Mouse (Mus musculus): ENCODE measurements around the gene Dnajb12. TPM values are rescaled to one million over a fixed set of nuclear protein-coding genes. Genes with fewer than 3 reads are reported as not detected.
A peak's percentile ranks its signal among the peaks of the same experiment; 100 is the strongest.

Gene Dnajb12
- polyA plus RNA-seq, 1 experiment from 2014 or later = 25.3 TPM

GRCm38 (mm10) chr10:59903170-59903569 is 23.8 kb downstream of the Dnajb12 start:
- Histone ChIP-seq H3K4me3 (ENCODE audit: low read depth, low read length) (no peak overlapping the region), H3K36me3 (ENCODE audit: control insufficient read depth, insufficient read depth, low read length) (no peaks in the 10 kb centered on the region), H3K9ac (ENCODE audit: low read length) (no peak overlapping the region), H3K4me2 (ENCODE audit: low read depth, low read length, severe bottlenecking) (no peak overlapping the region), H3K9me3 (ENCODE audit: control insufficient read depth, low read length) (no peaks in the 10 kb centered on the region), H3K4me1 (replicated peaks; ENCODE audit: control insufficient read depth, insufficient read depth, low read length) (peaks cover 31% of the 10 kb centered on the region), H3K27me3 (ENCODE audit: control insufficient read depth, insufficient read depth, low read length) (no peaks in the 10 kb centered on the region), H3K27ac (ENCODE audit: low read depth, low read length) (no peak overlapping the region)
- WGBS = 63% methylated on average over 7 of the region's 7 CpGs
- ATAC-seq (replicated peaks; ENCODE audit: low FRiP score) (no peak), DNase-seq (ENCODE audit: low spot score) (no peak)

GRCm38 (mm10) chr10:59907080-59907609 is 27.8 kb downstream of the Dnajb12 start:
- Histone ChIP-seq H3K4me2 (ENCODE audit: low read depth, low read length, severe bottlenecking) (no peak overlapping the region), H3K9ac (ENCODE audit: low read length) (no peak overlapping the region), H3K36me3 (ENCODE audit: control insufficient read depth, insufficient read depth, low read length) (no peaks in the 10 kb centered on the region), H3K9me3 (ENCODE audit: control insufficient read depth, low read length) (no peaks in the 10 kb centered on the region), H3K27me3 (ENCODE audit: control insufficient read depth, insufficient read depth, low read length) (no peaks in the 10 kb centered on the region), H3K27ac (ENCODE audit: low read depth, low read length) (no peak overlapping the region), H3K4me3 (ENCODE audit: low read depth, low read length) (no peak overlapping the region), H3K4me1 (replicated peaks; ENCODE audit: control insufficient read depth, insufficient read depth, low read length) (peaks cover 21% of the 10 kb centered on the region)
- 57% methylated on average over 3 of the region's 3 CpGs for WGBS
- ATAC-seq (replicated peaks; ENCODE audit: low FRiP score) (no peak), DNase-seq (ENCODE audit: low spot score) (no peak)

- Histone ChIP-seq H3K4me2 (ENCODE audit: low read depth, low read length, severe bottlenecking) (no peak overlapping the region), H3K9me3 (ENCODE audit: control insufficient read depth, low read length) (no peaks in the 10 kb centered on the region), H3K36me3 (ENCODE audit: control insufficient read depth, insufficient read depth, low read length) (no peaks in the 10 kb centered on the region), H3K9ac (ENCODE audit: low read length) (peak overlapping the region; percentile 27; the same call in 1 of the 2 replicates), H3K27me3 (ENCODE audit: control insufficient read depth, insufficient read depth, low read length) (no peaks in the 10 kb centered on the region), H3K27ac (ENCODE audit: low read depth, low read length) (no peak overlapping the region), H3K4me1 (replicated peaks; ENCODE audit: control insufficient read depth, insufficient read depth, low read length) (peaks cover 21% of the 10 kb centered on the region), H3K4me3 (ENCODE audit: low read depth, low read length) (no peak overlapping the region)
- 54% methylated on average over 7 of the region's 7 CpGs for WGBS
- DNase-seq (ENCODE audit: low spot score) (peak; percentile 51), ATAC-seq (replicated peaks; ENCODE audit: low FRiP score) (no peak)
Observed at GRCm38 (mm10) chr10:59907695-59908299, 28.4 kb downstream of the Dnajb12 start.

- ATAC-seq (replicated peaks; ENCODE audit: low FRiP score) = no peak
- no peak overlapping the region for H3K4me3 ChIP-seq (ENCODE audit: low read depth, low read length)
- peaks cover 21% of the 10 kb centered on the region for H3K4me1 ChIP-seq (replicated peaks; ENCODE audit: control insufficient read depth, insufficient read depth, low read length)
Observed at GRCm38 (mm10) chr10:59908776-59909315, 29.5 kb downstream of the Dnajb12 start.

GRCm38 (mm10) chr10:59909357-59909847 is 30.0 kb downstream of the Dnajb12 start:
- ATAC-seq (replicated peaks; ENCODE audit: low FRiP score) (no peak), DNase-seq (ENCODE audit: low spot score) (no peak)
- H3K36me3 ChIP-seq (ENCODE audit: control insufficient read depth, insufficient read depth, low read length) = no peaks in the 10 kb centered on the region
- WGBS = 12% methylated on average over 14 of the region's 14 CpGs
- H3K27ac ChIP-seq (ENCODE audit: low read depth, low read length) = 0 out of 2 replicates have a peak overlapping the region, but pooled peaks have one; percentile 6
- H3K4me3 ChIP-seq (ENCODE audit: low read depth, low read length) = no peak overlapping the region
- no peaks in the 10 kb centered on the region for H3K9me3 ChIP-seq (ENCODE audit: control insufficient read depth, low read length)
- peak overlapping the region; percentile 27; the same call in 1 of the 2 replicates for H3K9ac ChIP-seq (ENCODE audit: low read length)
- H3K4me2 ChIP-seq (ENCODE audit: low read depth, low read length, severe bottlenecking) = peak overlapping the region; percentile 26; the same call in 1 of the 2 replicates
- H3K4me1 ChIP-seq (replicated peaks; ENCODE audit: control insufficient read depth, insufficient read depth, low read length) = peaks cover 21% of the 10 kb centered on the region
- no peaks in the 10 kb centered on the region for H3K27me3 ChIP-seq (ENCODE audit: control insufficient read depth, insufficient read depth, low read length)

More at GRCm38 (mm10) chr10:59908776-59909315, 29.5 kb downstream of the Dnajb12 start:
- no peaks in the 10 kb centered on the region for H3K36me3 ChIP-seq (ENCODE audit: control insufficient read depth, insufficient read depth, low read length)
- H3K27ac ChIP-seq (ENCODE audit: low read depth, low read length) = no peak overlapping the region
- peak overlapping the region; percentile 26; the same call in 1 of the 2 replicates for H3K4me2 ChIP-seq (ENCODE audit: low read depth, low read length, severe bottlenecking)
- no peak overlapping the region for H3K9ac ChIP-seq (ENCODE audit: low read length)
- 53% methylated on average over 7 of the region's 7 CpGs for WGBS
- H3K9me3 ChIP-seq (ENCODE audit: control insufficient read depth, low read length) = no peaks in the 10 kb centered on the region
- no peak for DNase-seq (ENCODE audit: low spot score)
- H3K27me3 ChIP-seq (ENCODE audit: control insufficient read depth, insufficient read depth, low read length) = no peaks in the 10 kb centered on the region

GRCm38 (mm10) chr10:59911091-59911490 is 31.7 kb downstream of the Dnajb12 start:
- ATAC-seq (replicated peaks; ENCODE audit: low FRiP score) = no peak
- Histone ChIP-seq H3K4me1 (replicated peaks; ENCODE audit: control insufficient read depth, insufficient read depth, low read length) (peaks cover 22% of the 10 kb centered on the region), H3K4me3 (ENCODE audit: low read depth, low read length) (no peak overlapping the region), H3K27ac (ENCODE audit: low read depth, low read length) (no peak overlapping the region), H3K9me3 (ENCODE audit: control insufficient read depth, low read length) (no peaks in the 10 kb centered on the region), H3K9ac (ENCODE audit: low read length) (no peak overlapping the region), H3K4me2 (ENCODE audit: low read depth, low read length, severe bottlenecking) (peak overlapping the region; percentile 19), H3K36me3 (ENCODE audit: control insufficient read depth, insufficient read depth, low read length) (no peaks in the 10 kb centered on the region), H3K27me3 (ENCODE audit: control insufficient read depth, insufficient read depth, low read length) (no peaks in the 10 kb centered on the region)
- 31% methylated on average over 6 of the region's 6 CpGs for WGBS
- DNase-seq (ENCODE audit: low spot score) = no peak

GRCm38 (mm10) chr10:59911561-59912198 is 32.3 kb downstream of the Dnajb12 start:
- ATAC-seq (replicated peaks; ENCODE audit: low FRiP score) (peak; percentile 61), DNase-seq (ENCODE audit: low spot score) (peak; percentile 74)
- no peaks in the 10 kb centered on the region for H3K9me3 ChIP-seq (ENCODE audit: control insufficient read depth, low read length)
- H3K27ac ChIP-seq (ENCODE audit: low read depth, low read length) = no peak overlapping the region
- peak overlapping the region; percentile 19 for H3K4me2 ChIP-seq (ENCODE audit: low read depth, low read length, severe bottlenecking)
- whole genome bisulfite sequencing = under 1% methylated on average over 25 of the region's 25 CpGs
- peaks cover 24% of the 10 kb centered on the region for H3K4me1 ChIP-seq (replicated peaks; ENCODE audit: control insufficient read depth, insufficient read depth, low read length)
- peak overlapping the region; percentile 43 for H3K9ac ChIP-seq (ENCODE audit: low read length)
- no peaks in the 10 kb centered on the region for H3K27me3 ChIP-seq (ENCODE audit: control insufficient read depth, insufficient read depth, low read length)
- no peak overlapping the region for H3K4me3 ChIP-seq (ENCODE audit: low read depth, low read length)
- no peaks in the 10 kb centered on the region for H3K36me3 ChIP-seq (ENCODE audit: control insufficient read depth, insufficient read depth, low read length)

GRCm38 (mm10) chr10:59915196-59915962 is 36.0 kb downstream of the Dnajb12 start:
- Histone ChIP-seq H3K9ac (ENCODE audit: low read length) (no peak overlapping the region), H3K27me3 (ENCODE audit: control insufficient read depth, insufficient read depth, low read length) (no peaks in the 10 kb centered on the region), H3K4me2 (ENCODE audit: low read depth, low read length, severe bottlenecking) (no peak overlapping the region), H3K36me3 (ENCODE audit: control insufficient read depth, insufficient read depth, low read length) (no peaks in the 10 kb centered on the region), H3K4me1 (replicated peaks; ENCODE audit: control insufficient read depth, insufficient read depth, low read length) (peaks cover 15% of the 10 kb centered on the region), H3K27ac (ENCODE audit: low read depth, low read length) (no peak overlapping the region), H3K4me3 (ENCODE audit: low read depth, low read length) (no peak overlapping the region), H3K9me3 (ENCODE audit: control insufficient read depth, low read length) (no peaks in the 10 kb centered on the region)
- DNase-seq (ENCODE audit: low spot score) = no peak
- no peak for ATAC-seq (replicated peaks; ENCODE audit: low FRiP score)
- 90% methylated on average over 8 of the region's 8 CpGs for WGBS

Data from forebrain, embryonic 11.5 days (tissue).